Mouse (Mus musculus): Measurements from ENCODE around the gene Olfr1226.
"Not testable (repeated sequence)": the region's sequence is repeated elsewhere in the genome, so short reads cannot be mapped to it uniquely, and the experiment has no call there.

Olfr1226 gene

DNA sequence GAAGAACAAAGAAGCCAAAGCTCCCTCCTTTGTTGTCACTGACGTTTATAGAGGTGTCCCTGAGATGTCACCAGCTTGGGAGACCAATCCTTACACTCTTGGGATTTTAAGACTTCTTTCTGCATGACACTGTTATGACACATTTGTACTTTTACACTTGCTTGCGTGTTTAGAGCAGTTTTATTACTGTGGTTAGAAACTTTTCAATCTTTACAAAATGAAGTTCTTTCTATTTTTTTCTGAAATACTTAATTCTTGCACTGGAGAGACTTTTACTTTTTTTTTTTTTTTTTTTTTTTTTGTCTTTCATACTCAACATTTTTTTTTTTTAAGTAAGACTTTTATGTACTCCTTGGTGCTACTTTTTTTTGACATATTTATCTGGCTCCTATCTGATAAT lies at the start of gene Olfr1226:
Olfr1226 (minus strand) TSS at position 101 of the 400 bp plus-strand sequence.
- no peak for DNase-seq (ENCODE audit: low read depth in 2 of 2, low spot score in 2 of 2)

DNA sequence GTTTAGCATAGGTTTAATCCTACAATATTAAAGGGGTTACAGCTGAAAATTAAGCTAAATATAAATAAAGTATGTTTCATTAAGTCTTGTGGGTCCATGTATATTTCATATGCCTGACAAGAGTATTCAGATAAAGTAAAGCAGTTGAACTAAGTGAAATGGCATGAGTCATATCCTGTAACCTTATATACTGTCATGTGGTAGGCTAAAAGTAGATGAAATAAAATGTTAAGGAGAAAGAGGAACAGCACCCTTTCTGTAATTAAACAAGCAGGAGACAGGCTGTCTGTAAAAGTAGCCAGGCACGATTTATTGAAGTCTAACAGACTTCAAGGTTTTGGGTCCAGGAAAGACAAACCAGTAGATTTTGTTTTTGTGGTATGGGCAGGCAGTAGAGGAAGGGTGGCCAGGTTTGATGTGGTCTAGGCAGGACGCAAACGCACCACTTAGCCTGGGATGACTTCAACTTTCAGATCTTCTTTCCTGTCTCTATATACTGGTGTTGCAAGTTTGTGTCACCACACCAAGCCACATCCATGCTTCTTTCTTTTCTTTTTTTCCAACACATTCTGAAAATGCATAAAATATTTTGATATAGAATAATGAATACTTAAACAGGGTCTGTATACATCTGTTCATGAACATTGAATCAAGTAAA lies 3.4 kb downstream of the Olfr1226 start:
- DNase-seq (ENCODE audit: low read depth in 2 of 2, low spot score in 2 of 2), result no peak

DNA sequence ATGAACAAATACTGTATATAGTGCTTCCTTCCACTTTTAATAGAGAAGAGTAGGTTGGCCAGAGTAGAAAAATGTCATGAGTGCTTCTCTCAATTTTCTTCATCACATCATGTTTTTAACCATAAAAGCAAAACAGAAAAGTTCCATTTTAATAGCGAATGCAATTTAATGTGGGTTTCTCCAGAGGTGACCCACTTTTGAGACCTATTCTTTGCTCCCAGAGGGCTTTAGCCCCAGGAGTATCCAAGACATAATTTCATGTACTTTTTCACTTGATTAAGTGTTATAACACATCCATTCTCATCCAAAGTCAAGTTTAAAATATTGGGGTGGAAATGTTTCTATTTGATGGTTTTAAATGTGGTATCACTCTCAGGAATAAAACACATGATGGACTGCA lies 25.3 kb downstream of the Olfr1226 start, which contains the start of gene Olfr1225:
Olfr1225 (minus strand) TSS at position 101 of the 400 bp plus-strand sequence.
- DNase-seq (ENCODE audit: low read depth in 2 of 2, low spot score in 2 of 2), result no peak

DNA sequence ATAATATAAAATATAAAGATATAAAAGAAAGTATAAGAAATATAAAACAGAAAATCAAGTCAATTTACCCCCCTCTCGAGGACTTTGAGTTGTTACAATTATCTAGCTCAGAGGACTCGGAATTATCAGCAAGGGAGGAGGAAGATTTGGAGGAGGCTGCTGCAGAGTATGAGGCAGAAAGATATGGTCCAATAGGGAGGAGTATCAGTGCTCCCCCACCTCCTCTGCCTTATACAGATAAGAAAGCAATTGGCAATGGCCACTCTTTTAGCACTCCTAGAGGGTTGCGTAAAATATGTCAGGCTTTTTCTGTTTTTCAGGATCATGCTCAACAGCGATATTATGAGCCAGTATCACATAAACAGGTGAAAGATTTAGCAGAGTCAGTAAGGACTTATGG lies 35.1 kb downstream of the Olfr1226 start:
- not testable (repeated sequence) for DNase-seq (ENCODE audit: low read depth in 2 of 2, low spot score in 2 of 2)

DNA sequence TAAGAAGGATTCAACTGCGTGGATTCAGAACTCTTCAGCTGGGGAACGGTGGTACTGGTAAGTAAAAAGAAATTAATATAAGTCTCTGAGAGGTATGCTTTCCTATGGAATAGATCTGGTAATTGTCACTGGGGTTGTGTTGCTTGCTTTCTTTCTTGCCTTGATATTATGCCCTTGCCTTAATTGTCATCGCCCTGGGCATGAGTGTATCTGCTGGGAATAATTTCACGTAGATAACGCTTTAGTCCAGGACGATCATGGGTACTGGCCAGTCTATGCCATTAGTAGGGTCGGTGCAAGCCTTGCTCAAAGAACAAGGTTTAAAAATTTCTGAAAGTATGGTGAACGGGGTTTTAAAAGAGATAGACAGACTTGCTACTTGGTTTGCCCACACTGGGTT lies 35.9 kb downstream of the Olfr1226 start, which contains the start of gene Olfr1224-ps1:
Olfr1224-ps1 (minus strand) TSS at position 101 of the 400 bp plus-strand sequence.
- DNase-seq (ENCODE audit: low read depth in 2 of 2, low spot score in 2 of 2), result not testable (repeated sequence)

DNA sequence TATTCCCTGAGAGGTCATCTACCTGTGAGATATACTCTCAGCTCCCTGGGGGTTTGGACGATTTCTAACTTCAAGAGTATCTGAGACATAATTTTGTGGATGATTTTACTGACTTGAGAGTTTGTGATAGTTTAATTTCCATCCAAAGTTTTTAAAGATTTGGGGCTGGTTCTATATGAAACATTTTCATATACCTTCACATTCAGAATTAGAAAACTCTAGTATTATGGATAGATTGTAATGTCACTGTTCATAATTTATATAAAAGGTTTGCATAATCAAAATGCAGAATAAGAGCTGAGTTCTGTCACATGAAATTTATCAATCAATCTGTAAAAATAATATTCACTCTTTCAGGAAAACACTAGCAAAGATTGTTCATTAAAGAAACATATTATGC lies 48.4 kb downstream of the Olfr1226 start, which contains the start of gene Olfr1223:
Olfr1223 (minus strand) TSS at position 101 of the 400 bp plus-strand sequence.
- DNase-seq (ENCODE audit: low read depth in 2 of 2, low spot score in 2 of 2), result no peak

All from CD8-positive naive resting alpha-beta T cell, adult 2 months (primary cell).